Mouse (Mus musculus) bone marrow macrophage, adult 2 months (primary cell): Measurements from ENCODE around the gene Eps8. TPM values are rescaled to one million over a fixed set of nuclear protein-coding genes. Genes with fewer than 3 reads are reported as not detected.

Experiments used
- H3K27ac ChIP-seq: 2 replicates; pipeline ENCODE4 v1.5.1; 2012; ENCODE audit warnings: low read depth, low read length; ENCODE audit not compliant: insufficient read depth
- H3K4me1 ChIP-seq: 2 replicates; pipeline ENCODE4 v1.6.1; 2012; ENCODE audit warnings: low read length; ENCODE audit not compliant: control insufficient read depth, insufficient read depth
- H3K4me3 ChIP-seq: 2 replicates; pipeline ENCODE4 v1.5.1; 2012; ENCODE audit warnings: mild to moderate bottlenecking, low read length, moderate library complexity; ENCODE audit not compliant: insufficient read depth
- CTCF ChIP-seq: IDR thresholded peaks from 2 replicates; pipeline ENCODE4 v1.5.1; 2012; ENCODE audit warnings: low read depth, mild to moderate bottlenecking, low read length, moderate library complexity
- POLR2A ChIP-seq: IDR thresholded peaks from 2 replicates; pipeline ENCODE4 v1.6.1; 2012; ENCODE audit warnings: mild to moderate bottlenecking, low read depth, low read length, borderline replicate concordance
- polyA plus RNA-seq: library from polyadenylated mRNA; stranded (reverse); fragments of >200 nt; gene quantifications from 2 replicates; pipeline ENCODE4 v1.2.4, GENCODE M21; 2012; ENCODE audit not compliant: missing spikeins, insufficient read depth, insufficient read length

Eps8 gene
- polyA plus RNA-seq, 1 experiment, result 9.0 TPM

DNA sequence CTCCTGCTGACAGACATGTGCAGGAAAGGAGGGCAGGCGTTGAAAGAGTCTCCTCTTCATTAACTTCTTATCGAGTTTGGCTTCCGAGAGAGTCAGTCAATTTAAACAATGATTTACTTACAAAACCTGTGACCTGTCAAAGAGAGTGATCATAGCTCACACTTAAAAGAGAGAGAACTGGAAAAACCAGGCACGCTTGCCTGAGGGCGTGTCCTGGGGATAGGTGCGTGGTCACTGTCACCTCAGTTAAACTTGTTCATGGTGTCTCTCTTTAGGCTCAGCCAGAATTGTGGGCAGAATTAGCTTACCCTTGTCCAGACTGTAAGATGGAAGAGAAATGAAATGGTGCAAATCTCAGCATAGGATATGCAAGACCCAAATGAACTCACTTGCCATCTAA is 26.0 kb downstream of the Eps8 start:
- TF ChIP-seq CTCF (no peak), POLR2A (no peak)
- H3K4me3 ChIP-seq, result no peak overlapping the region
- H3K27ac ChIP-seq, result no peak overlapping the region
- no peaks in the 10 kb centered on the region for H3K4me1 ChIP-seq

GRCm38 (mm10) chr6:137621021-137621420 is 33.7 kb downstream of the Eps8 start:
- Histone ChIP-seq H3K4me1 (peaks cover 3% of the 10 kb centered on the region; the same call in 1 of the 2 replicates), H3K27ac (no peak overlapping the region), H3K4me3 (no peak overlapping the region)
- TF ChIP-seq CTCF (no peak), POLR2A (no peak)

DNA sequence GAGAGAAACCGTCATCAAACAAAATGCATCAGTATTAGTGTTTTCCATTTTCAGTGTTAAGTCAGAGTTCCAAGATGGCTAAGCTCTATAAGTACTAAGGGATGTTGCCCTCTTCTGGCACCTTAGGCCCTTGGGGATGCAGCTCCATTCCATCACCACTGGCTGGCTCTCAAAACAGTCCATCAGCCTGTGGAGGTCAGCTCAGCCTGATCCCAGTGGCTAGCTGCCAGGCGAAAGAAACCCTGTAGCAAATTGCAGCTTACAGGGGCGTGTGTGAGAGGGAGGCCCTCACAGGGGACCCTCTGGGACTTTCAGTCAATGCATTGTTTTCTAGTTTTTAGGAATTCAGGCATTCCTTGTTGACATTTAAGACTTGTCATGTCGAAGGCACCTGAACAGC is 40.8 kb downstream of the Eps8 start:
- H3K4me3 ChIP-seq, result no peak overlapping the region

GRCm38 (mm10) chr6:137612071-137612547 is 42.6 kb downstream of the Eps8 start:
- H3K4me3 ChIP-seq, result no peak overlapping the region

More for the DNA sequence above, 40.8 kb downstream of the Eps8 start:
- Histone ChIP-seq H3K27ac (no peak overlapping the region), H3K4me1 (peaks cover 3% of the 10 kb centered on the region; the same call in 1 of the 2 replicates)
- TF ChIP-seq CTCF, result no peak
- no peak for TF ChIP-seq POLR2A

DNA sequence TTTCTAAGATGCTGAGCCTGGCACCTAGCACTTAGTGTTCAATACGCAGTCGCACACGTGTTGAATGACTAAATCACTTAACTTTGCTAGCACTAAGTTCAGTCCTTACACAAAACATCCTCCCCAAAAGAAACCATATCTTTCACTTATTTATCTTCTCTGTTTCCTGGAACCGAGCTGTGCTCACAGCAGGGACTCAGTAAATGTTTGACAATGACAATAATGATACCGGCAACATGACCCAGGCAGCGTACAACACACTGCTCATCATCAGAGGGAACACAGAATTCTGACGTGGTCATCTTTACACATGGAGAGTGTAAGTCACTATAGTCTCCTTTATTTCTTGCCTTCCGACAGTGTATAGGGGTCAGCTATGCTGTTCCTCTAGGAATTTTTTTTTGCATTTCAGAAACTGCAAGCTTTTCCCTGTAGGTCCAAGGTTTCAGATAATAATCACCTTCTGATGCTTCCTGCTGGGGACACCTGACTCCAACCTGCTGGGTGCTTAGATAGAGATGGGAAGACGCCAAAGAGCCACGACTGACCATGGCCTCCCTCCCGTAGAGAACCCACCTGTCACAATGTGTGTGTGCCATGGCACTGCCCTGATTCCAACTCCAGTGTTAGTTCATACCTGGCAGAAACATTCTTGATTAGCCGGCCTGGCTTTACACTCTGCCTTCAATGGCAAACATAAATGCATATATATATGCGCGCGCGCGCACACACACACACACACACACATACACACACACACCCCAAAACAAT is 46.3 kb downstream of the Eps8 start:
- H3K27ac ChIP-seq, result no peak overlapping the region
- no peak overlapping the region for H3K4me3 ChIP-seq
- no peak for TF ChIP-seq POLR2A
- no peak for TF ChIP-seq CTCF

More at GRCm38 (mm10) chr6:137612071-137612547, 42.6 kb downstream of the Eps8 start:
- TF ChIP-seq CTCF (no peak), POLR2A (no peak)
- Histone ChIP-seq H3K4me1 (no peaks in the 10 kb centered on the region), H3K27ac (no peak overlapping the region)

DNA sequence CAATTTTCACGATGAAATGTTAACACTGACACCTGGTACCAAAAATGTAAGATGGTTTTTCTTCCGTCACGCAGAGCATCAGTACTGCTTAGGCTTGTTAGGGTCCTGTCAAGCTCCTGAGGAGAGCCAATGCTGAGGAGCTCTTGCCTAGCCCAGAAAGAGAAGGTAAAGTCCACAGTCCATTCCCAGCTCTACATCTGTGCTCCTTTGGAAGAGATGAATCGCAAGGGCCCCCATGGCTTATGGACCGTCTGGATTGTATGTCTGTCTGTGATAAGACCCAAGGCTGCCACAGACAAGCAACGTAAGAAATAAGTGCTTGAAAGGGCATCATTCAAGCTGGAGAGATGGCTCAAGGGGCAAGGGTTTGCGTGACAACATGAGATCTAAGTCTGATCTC is 48.1 kb downstream of the Eps8 start:
- H3K27ac ChIP-seq, result no peak overlapping the region
- H3K4me1 ChIP-seq, result no peaks in the 10 kb centered on the region
- no peak overlapping the region for H3K4me3 ChIP-seq
- TF ChIP-seq POLR2A, result no peak

More for the DNA sequence above, 46.3 kb downstream of the Eps8 start:
- no peaks in the 10 kb centered on the region for H3K4me1 ChIP-seq

DNA sequence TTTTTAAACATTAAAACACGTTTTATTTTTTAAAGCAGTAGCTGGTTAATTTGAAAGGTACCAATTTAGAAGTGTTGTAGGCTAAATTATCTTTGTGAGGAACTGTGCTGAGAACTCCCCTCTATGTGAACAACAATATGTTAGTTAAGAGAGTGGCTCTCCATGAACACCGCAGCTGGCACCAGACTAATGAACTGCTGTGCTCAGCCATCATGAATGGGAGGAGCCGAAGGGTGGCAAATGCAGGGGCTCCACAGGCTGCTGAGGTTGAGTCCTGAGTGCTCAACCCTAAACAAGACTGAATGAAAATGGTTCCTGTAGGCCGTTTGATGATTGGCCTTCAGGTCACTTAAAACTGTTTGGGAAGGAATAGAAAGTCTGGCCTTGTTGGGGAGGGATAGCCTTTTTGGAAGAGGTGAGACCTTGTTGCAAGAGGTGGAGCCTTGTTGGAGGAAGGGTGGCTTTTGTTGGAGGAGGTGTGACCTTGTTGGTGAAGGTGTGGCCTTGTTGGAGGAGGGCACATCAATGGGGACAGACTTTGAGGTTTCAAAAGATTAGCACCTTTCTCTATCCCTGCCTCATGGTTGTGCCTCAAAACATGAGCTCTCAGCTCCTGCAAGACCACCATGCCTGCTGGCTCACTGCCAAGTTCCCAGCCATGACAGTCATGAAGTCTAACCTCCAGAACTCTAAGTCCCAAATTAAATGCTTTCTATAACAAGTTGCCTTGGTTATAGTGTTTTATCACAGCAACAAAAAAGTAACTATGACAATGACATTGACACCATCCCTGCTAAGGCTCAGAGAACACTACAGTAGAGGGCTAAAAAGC is 50.0 kb downstream of the Eps8 start:
- TF ChIP-seq CTCF, result no peak
- Histone ChIP-seq H3K4me3 (no peak overlapping the region), H3K4me1 (no peaks in the 10 kb centered on the region), H3K27ac (no peak overlapping the region)

- Histone ChIP-seq H3K4me3 (no peak overlapping the region), H3K27ac (no peak overlapping the region), H3K4me1 (no peaks in the 10 kb centered on the region)
- TF ChIP-seq CTCF (no peak), POLR2A (no peak)
Observed at GRCm38 (mm10) chr6:137598306-137598705, 56.4 kb downstream of the Eps8 start.

DNA sequence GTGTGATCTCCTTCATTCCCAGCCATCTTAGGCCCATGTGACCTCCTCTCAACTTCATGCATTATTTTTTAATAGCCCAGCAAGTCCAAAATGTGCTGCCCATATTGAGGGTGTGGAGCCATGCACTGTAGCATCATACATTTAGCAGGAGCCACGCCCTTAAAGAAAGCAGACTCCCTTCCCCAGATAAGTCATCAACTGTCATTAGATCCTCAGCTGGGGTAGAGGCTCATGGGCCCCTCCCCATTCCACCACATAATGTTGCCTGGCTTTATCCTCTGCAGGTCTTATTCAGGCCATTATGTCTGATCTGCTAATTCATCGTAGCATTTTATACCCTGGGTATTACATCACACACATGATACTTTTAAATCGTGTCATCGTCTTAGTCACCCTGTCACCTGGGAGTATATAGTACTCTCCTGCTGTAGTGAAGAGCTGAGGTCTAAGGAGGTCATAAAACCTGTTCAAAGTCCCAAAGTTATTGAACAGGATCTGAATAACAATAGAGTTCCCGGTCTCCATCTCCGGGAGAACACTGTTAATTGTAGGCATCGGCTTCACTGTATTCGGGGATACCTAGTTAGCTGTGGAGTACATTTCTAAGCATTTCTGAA is 57.1 kb downstream of the Eps8 start:
- Histone ChIP-seq H3K4me1 (no peaks in the 10 kb centered on the region), H3K4me3 (no peak overlapping the region), H3K27ac (no peak overlapping the region)
- no peak for TF ChIP-seq CTCF
- no peak for TF ChIP-seq POLR2A

DNA sequence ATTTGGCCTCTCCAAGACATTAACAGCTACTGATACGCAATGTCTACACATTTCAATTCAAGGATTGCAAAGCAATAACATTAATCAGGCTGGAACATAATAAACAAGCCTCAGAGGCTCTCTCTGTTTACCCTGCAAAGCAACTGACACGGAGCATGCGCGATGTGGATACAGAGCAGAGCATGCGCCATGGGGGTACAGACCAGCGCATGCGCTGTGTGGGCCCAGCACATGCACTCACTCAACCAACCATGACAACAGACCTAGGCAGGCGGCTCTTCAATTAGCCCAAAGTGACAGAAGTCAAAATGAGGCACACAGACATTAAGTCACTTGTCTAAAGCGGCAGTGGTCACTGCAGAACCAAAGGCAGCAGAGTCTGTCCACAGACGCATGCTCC is 62.1 kb downstream of the Eps8 start:
- TF ChIP-seq POLR2A (no peak), CTCF (no peak)
- peaks cover 5% of the 10 kb centered on the region for H3K4me1 ChIP-seq
- no peak overlapping the region for H3K27ac ChIP-seq
- no peak overlapping the region for H3K4me3 ChIP-seq
